Mouse (Mus musculus): ENCODE measurements around the gene Gm49450. TPM values are rescaled to one million over a fixed set of nuclear protein-coding genes. Genes with fewer than 3 reads are reported as not detected.
A peak's percentile ranks its signal among the peaks of the same experiment; 100 is the strongest.
"Not testable (repeated sequence)": the region's sequence is repeated elsewhere in the genome, so short reads cannot be mapped to it uniquely, and the experiment has no call there.

Gm49450 gene
- total RNA-seq, 4 experiments from 2014 or later = not detected

GRCm38 (mm10) chr15:98985982-98986715 is 32.8 kb upstream of the Gm49450 start:
- no peak for DNase-seq (ENCODE audit: low spot score in 2 of 2)

- peak; percentile 76 for DNase-seq (ENCODE audit: low spot score in 2 of 2)
These were observed 32.1 kb upstream of the Gm49450 start for GRCm38 (mm10) chr15:98985240-98985981.

- no peak for DNase-seq (ENCODE audit: low spot score in 2 of 2)
These were observed 31.3 kb upstream of the Gm49450 start for GRCm38 (mm10) chr15:98984681-98985080.

GRCm38 (mm10) chr15:98983431-98984081 is 30.2 kb upstream of the Gm49450 start:
- DNase-seq (ENCODE audit: low spot score in 2 of 2) = no peak

- DNase-seq (ENCODE audit: low spot score in 2 of 2) = no peak
These were observed 28.7 kb upstream of the Gm49450 start for GRCm38 (mm10) chr15:98982100-98982499.

GRCm38 (mm10) chr15:98980012-98980614 is 26.8 kb upstream of the Gm49450 start:
- no peak for DNase-seq (ENCODE audit: low spot score in 2 of 2)

- DNase-seq (ENCODE audit: low spot score in 2 of 2) = no peak
These were observed 25.2 kb upstream of the Gm49450 start for GRCm38 (mm10) chr15:98978409-98979172.

- DNase-seq (ENCODE audit: low spot score in 2 of 2) = peak; percentile 91 to 94
These were observed 24.5 kb upstream of the Gm49450 start for GRCm38 (mm10) chr15:98977759-98978408.

- no peak for DNase-seq (ENCODE audit: low spot score in 2 of 2)
These were observed 23.7 kb upstream of the Gm49450 start for GRCm38 (mm10) chr15:98976763-98977758.

- DNase-seq (ENCODE audit: low spot score in 2 of 2) = no peak
These were observed 19.8 kb upstream of the Gm49450 start for GRCm38 (mm10) chr15:98973015-98973614.

- not testable (repeated sequence) for DNase-seq (ENCODE audit: low spot score in 2 of 2)
These were observed 18.4 kb upstream of the Gm49450 start for GRCm38 (mm10) chr15:98971576-98972320.

- DNase-seq (ENCODE audit: low spot score in 2 of 2) = no peak
These were observed 17.8 kb upstream of the Gm49450 start for GRCm38 (mm10) chr15:98971111-98971510.

GRCm38 (mm10) chr15:98969372-98970101 is 16.2 kb upstream of the Gm49450 start:
- DNase-seq (ENCODE audit: low spot score in 2 of 2) = no peak

GRCm38 (mm10) chr15:98968701-98969371 is 15.5 kb upstream of the Gm49450 start:
- DNase-seq (ENCODE audit: low spot score in 2 of 2) = no peak

GRCm38 (mm10) chr15:98959531-98959930 is 6.2 kb upstream of the Gm49450 start:
- DNase-seq (ENCODE audit: low spot score in 2 of 2) = no peak

GRCm38 (mm10) chr15:98958901-98959420 is 5.6 kb upstream of the Gm49450 start:
- no peak for DNase-seq (ENCODE audit: low spot score in 2 of 2)

GRCm38 (mm10) chr15:98957475-98957874 is 4.1 kb upstream of the Gm49450 start:
- no peak for DNase-seq (ENCODE audit: low spot score in 2 of 2)

All from gastrocnemius, adult 8-10 months (tissue).